Mouse (Mus musculus) left cerebral cortex, adult 18-20 months (tissue): Measurements from ENCODE around the gene Rftn2. TPM values are rescaled to one million over a fixed set of nuclear protein-coding genes. Genes with fewer than 3 reads are reported as not detected.
"Not testable (repeated sequence)": the region's sequence is repeated elsewhere in the genome, so short reads cannot be mapped to it uniquely, and the experiment has no call there.

Experiments used
- DNase-seq, 2 experiments: peaks; one replicate each; pipeline ENCODE4 v3.0.0; 2021 to 2022; ENCODE audit warnings: low spot score in 2 of 2, mixed read lengths in 1 of 2
- total RNA-seq, 2 experiments: library from RNA; stranded (reverse); gene quantifications; 2 replicates each; pipeline ENCODE4 v1.2.3; 2021

Rftn2 gene
- total RNA-seq, 2 experiments from 2014 or later, result 21.9 to 25.1 TPM

- DNase-seq, result no peak
Observed at GRCm38 (mm10) chr1:55130190-55130916, 96.2 kb downstream of the Rftn2 start.

DNA sequence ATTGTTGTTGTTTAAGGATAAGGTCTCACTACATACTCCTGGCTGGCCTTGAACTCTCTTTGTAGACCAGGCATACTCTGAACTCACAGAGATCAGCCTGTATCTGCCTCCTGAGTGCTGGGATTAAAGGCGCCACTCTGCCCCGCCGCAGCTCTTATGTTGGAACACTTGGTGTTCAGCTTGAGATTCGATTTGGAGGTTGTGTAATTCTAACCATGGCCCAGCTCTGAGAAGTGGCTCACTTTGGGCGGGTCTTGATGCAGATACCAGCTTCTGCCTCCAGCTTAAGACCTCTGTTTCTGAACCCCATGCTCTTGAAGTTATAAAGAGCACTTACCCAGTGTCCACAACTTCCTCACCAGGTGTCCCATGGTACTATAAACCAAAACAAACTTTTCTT, 96.9 kb downstream of the Rftn2 start:
- DNase-seq, result no peak

DNA sequence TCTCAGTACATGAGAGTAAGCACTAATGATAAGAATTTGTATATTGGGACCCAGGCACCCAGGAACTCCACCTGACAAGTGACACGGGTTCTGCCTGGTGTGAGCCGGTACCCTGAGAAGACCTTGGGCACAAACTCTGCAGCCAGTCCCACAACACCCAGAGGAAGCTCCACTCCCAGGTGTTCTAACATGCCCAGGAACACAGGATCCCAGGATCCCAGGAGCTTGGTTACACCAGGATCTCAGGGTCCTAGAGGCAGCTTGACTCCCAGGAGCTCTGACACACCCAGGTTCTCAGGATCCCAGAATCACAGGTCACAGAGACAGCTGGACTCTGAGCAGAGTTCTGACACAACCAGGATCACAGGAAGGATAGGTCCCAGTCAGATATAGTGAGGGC, 102.4 kb downstream of the Rftn2 start:
- not testable (repeated sequence) for DNase-seq

DNA sequence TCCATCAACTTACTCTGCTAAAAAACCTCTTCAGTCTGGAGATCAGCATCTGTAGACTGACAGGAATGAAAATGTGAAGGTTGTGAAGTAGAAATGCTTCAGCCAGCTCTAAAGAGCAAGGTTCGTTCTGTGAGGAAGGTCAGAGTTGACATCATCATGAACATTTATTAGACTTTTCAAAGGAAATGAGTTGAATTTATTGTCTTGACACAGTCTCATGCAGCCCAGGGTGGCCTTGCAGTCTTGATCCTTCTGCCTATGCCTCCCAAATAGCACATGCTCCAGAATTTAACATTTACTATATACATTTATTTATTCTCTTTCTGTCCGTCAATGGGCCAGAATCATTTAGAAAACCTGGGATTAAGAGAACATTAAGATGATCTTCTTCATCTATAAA, 103.0 kb downstream of the Rftn2 start:
- no peak for DNase-seq

DNA sequence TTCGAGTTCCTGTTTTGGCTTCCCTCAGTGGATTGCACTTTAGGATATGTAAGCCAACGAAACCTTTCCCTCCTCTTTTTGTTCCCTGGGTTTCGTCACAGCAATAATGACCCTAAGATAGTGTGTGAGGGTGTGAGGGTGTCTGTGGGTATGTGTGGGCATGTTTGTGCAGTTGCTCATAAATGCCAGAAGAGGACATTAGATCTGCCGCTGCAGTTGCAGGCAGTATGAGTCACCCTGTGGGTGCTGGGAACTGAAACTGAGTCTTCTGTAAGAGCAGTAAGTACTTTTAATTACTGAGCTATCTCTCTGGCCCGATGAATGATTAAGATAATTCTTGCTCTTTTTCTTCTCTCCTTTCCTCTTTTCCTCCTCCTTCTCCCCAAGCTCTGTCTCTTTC, 103.5 kb downstream of the Rftn2 start:
- DNase-seq, result no peak

Other genes with a start within 250 kb of the Rftn2 start
- 100 to 1,000 TPM; 141 to 148 TPM for gene Sf3b1, start 199.3 kb downstream of the Rftn2 start, total RNA-seq
- 10 to 100 TPM; 32.2 to 34.1 TPM for gene Coq10b, start 174.0 kb downstream of the Rftn2 start, total RNA-seq
- gene Hspe1, start 138.7 kb downstream of the Rftn2 start, total RNA-seq, result 10 to 100 TPM; 88.8 to 95.2 TPM
- gene Hspd1, start 138.5 kb downstream of the Rftn2 start, total RNA-seq, result 100 to 1,000 TPM; 163 to 173 TPM
- gene Mob4, start 95.6 kb downstream of the Rftn2 start, total RNA-seq, result 10 to 100 TPM; 55.3 to 59.4 TPM
- 10 to 100 TPM in 1 of 2 experiments, 1 to 10 TPM in 1; 8.7 to 10.1 TPM for gene Mars2, start 10.4 kb upstream of the Rftn2 start, total RNA-seq
- gene Boll, start 136.7 kb upstream of the Rftn2 start, total RNA-seq, result not detected
- gene Plcl1, start 179.1 kb upstream of the Rftn2 start, total RNA-seq, result 10 to 100 TPM; 22.8 to 23.7 TPM